Mouse (Mus musculus): ENCODE data around the gene Gphb5.

DNA sequence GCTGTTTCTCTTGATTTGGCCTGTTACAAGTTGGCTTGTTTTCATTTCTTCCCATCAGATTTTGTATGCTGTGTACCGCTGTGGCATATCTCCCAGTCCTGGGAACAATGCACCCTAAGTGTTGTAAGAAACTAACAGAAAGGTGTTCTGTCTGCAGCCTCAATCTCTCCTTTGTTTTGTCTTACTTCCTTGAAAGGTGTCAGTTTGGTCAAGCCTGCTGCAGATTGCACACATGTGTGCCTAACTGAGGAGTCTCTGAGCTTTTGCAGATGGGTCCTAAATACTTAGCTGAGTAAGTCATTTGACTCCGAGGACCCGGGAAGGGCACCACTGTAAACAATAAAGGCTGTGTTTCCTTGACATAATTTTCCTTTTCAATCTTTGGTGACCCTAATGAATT is 20.0 kb downstream of the Gphb5 start:
- TF ChIP-seq POLR2A (IDR thresholded peaks at IDR 0.05; ENCODE audit: low read depth, low read length) (no peak), CTCF (IDR thresholded peaks at IDR 0.05; ENCODE audit: extremely low read depth, insufficient read length, insufficient replicate concordance, low read depth, low read length) (no peak)
